Mouse (Mus musculus) testis, adult 2 months (tissue): ENCODE measurements around the gene Ablim1. TPM values are rescaled to one million over a fixed set of nuclear protein-coding genes. Genes with fewer than 3 reads are reported as not detected.
A peak's percentile ranks its signal among the peaks of the same experiment; 100 is the strongest.

Source experiments
- H3K27ac ChIP-seq: fragments of 200-500 bp; 2 replicates; pipeline ENCODE4 v1.5.1; 2012; ENCODE audit warnings: low read depth, low read length; ENCODE audit not compliant: control insufficient read depth, insufficient read depth
- H3K27me3 ChIP-seq: fragments of 200-500 bp; 2 replicates; pipeline ENCODE4 v1.6.1; 2012; ENCODE audit warnings: mild to moderate bottlenecking, low read length, moderate library complexity; ENCODE audit not compliant: control insufficient read depth, insufficient read depth
- H3K36me3 ChIP-seq: fragments of 200-500 bp; 2 replicates; pipeline ENCODE4 v1.6.1; 2012; ENCODE audit warnings: mild to moderate bottlenecking, low read length; ENCODE audit not compliant: control insufficient read depth, insufficient read depth
- H3K4me1 ChIP-seq: fragments of 200-500 bp; 2 replicates; pipeline ENCODE4 v1.6.1; 2012; ENCODE audit warnings: low read length; ENCODE audit not compliant: control insufficient read depth, insufficient read depth
- H3K4me3 ChIP-seq: fragments of 200-500 bp; 2 replicates; pipeline ENCODE4 v1.5.1; 2012; ENCODE audit warnings: low read depth, mild to moderate bottlenecking, low read length, moderate library complexity, mixed read lengths; ENCODE audit not compliant: control insufficient read depth
- CTCF ChIP-seq: fragments of 200-500 bp; IDR thresholded peaks from 2 replicates; pipeline ENCODE4 v1.5.1; 2012; ENCODE audit warnings: low read depth, mild to moderate bottlenecking, inconsistent platforms, low read length, moderate library complexity; ENCODE audit not compliant: control insufficient read depth, insufficient read depth, insufficient replicate concordance
- POLR2A ChIP-seq: fragments of 200-500 bp; IDR thresholded peaks from 2 replicates; pipeline ENCODE4 v1.6.1; 2012; ENCODE audit warnings: low read depth, mild to moderate bottlenecking, inconsistent platforms, low read length, moderate library complexity; ENCODE audit not compliant: control insufficient read depth
- polyA plus RNA-seq: library from polyadenylated mRNA; depleted of rRNA; stranded (reverse); fragments of >200 nt; gene quantifications from 2 replicates; pipeline ENCODE4 v1.2.3, GENCODE M21; 2012

The Ablim1 gene
- polyA plus RNA-seq, 1 experiment, result 3.0 TPM

DNA sequence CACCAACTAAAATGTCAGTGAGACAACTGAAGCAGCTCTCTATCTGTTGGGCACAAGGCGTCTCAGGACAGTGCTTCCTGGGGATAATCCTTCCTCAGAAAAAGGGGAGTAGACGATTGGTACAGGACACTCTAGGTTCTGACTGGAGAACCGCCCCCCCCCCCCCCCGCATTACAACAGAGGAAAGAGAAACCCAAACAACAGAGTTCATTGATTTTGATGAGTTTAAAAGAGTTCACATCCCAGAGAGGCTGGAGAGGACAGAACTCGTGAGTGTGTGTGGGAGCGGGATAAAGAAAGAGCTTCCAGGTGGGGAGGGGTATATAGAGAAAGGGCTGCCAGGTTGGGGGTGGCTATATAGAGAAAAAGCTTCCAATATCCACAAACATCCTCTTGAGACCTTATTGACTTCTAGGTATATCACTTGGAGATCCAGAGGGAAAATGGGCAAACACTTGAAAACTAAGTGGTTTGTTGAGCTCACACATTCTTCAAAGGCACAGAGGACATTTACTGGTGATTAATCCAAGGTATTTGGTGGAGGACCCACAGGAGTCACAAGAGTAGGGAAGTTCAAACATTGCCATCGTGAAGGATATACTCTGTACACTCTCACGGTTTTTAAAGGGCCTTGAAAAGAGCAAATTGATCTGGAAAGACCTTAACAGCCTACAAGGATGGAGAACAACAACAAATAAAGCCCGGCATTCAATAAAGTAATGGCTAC is 6.1 kb upstream of the Ablim1 start:
- Histone ChIP-seq H3K27ac (no peak overlapping the region), H3K36me3 (no peaks in the 10 kb centered on the region), H3K4me1 (peaks cover 2% of the 10 kb centered on the region), H3K4me3 (no peak overlapping the region), H3K27me3 (no peaks in the 10 kb centered on the region)
- no peak for TF ChIP-seq POLR2A
- no peak for TF ChIP-seq CTCF

DNA sequence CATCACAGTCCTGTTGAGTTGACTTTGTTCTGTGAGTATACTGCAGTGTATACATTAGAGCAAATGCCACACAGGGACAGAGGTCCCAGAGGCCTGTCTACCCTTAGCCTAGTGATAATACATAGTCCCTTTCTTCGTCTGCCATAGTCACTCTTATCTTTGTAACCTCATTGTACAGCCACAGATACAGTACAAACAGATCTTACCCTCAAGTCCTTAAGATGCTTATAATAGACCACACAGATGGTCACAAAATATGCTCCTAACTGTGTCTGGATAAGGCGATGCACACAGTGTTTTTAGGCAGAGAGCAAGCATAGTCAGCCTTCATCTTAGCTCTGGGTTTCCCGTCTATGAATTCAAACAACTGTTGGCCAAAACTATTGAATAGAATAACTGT is 1.9 kb upstream of the Ablim1 start:
- Histone ChIP-seq H3K36me3 (no peaks in the 10 kb centered on the region), H3K27ac (no peak overlapping the region), H3K4me1 (peaks cover 2% of the 10 kb centered on the region; the same call in 1 of the 2 replicates), H3K4me3 (no peak overlapping the region), H3K27me3 (no peaks in the 10 kb centered on the region)
- TF ChIP-seq CTCF, result no peak
- no peak for TF ChIP-seq POLR2A

DNA sequence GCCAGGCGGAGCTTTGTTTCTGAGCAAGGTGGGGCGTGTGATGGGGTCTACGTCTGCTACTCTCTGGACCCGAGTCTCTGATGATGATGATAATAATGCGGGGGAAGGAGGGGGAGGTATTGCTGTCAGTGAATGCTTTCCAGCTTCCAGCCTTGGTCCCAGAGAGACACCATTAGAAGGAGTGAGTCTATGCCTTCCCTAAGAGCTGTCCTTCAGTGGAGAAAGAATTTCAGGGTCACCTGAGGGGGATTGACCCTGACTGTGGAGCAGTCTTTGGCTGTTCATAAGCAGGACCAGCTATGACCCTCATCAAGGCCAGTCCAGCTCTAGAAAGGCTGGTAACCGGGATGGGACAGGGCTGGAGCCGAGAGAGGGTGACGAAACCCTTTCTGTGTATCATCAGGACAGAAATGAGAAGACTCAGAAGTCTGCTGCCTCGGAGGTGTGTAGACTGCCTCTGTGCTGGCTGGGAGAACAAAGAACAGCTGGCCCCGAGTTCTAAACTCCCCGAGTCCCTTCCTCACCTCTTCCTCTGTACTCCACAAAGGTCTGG is 370 bp upstream of the Ablim1 start:
- Histone ChIP-seq H3K27ac (no peak overlapping the region), H3K4me3 (peak overlapping the region; percentile 60; the same call in 1 of the 2 replicates), H3K36me3 (no peaks in the 10 kb centered on the region), H3K27me3 (no peaks in the 10 kb centered on the region), H3K4me1 (peaks cover 2% of the 10 kb centered on the region; the same call in 1 of the 2 replicates)
- TF ChIP-seq POLR2A (no peak), CTCF (no peak)

DNA sequence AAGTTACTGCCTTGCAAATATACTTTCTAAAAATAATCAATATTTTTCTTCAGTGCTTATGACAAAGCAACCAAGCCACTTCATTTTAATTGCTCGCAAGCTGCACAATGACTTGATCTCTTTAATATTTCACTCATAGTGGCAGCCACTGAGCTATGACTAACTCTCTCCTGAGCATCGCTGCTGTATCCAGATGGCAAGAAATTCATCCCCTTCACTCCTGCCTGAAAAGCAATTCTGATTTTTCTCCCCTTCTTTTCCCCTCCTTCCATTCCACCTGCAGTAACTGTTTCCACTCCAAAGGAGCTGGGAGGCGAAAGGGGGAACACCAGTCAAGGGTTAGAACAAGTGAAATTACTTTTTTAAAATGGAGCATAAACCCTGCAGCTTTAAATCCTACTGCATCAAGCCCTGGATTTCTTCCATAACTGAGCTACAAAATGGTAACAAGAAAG is 801 bp downstream of the Ablim1 start:
- no peaks in the 10 kb centered on the region for H3K36me3 ChIP-seq
- no peak overlapping the region; the same call in 1 of the 2 replicates for H3K4me3 ChIP-seq
- no peaks in the 10 kb centered on the region for H3K27me3 ChIP-seq
- no peak for TF ChIP-seq POLR2A
- no peak for TF ChIP-seq CTCF
- peaks cover 2% of the 10 kb centered on the region; the same call in 1 of the 2 replicates for H3K4me1 ChIP-seq
- peak overlapping the region; percentile 25 for H3K27ac ChIP-seq

DNA sequence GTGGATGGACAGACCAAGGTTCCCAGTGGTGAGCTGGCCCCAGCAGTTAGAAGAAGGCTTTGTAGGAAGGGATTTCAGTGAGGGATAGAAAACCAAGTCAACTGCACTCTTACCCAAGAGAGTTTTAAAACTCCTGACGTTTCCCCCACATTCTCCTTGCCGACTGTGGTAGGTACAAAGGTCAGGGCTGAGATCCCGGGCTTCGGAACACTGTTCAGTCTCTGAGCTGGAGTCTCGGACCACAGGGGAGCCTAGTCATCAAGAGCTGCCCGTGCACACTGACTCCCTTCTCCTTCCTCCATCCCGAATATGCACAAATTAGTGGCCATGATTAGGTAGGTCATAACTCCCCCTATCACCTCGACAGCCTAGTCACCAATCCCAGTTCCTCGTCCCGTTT is 1.5 kb downstream of the Ablim1 start:
- peaks cover 2% of the 10 kb centered on the region; the same call in 1 of the 2 replicates for H3K4me1 ChIP-seq
- H3K36me3 ChIP-seq, result no peaks in the 10 kb centered on the region
- H3K27me3 ChIP-seq, result no peaks in the 10 kb centered on the region
- no peak for TF ChIP-seq POLR2A
- TF ChIP-seq CTCF, result no peak
- peak overlapping the region; percentile 63 for H3K27ac ChIP-seq
- no peak overlapping the region for H3K4me3 ChIP-seq

DNA sequence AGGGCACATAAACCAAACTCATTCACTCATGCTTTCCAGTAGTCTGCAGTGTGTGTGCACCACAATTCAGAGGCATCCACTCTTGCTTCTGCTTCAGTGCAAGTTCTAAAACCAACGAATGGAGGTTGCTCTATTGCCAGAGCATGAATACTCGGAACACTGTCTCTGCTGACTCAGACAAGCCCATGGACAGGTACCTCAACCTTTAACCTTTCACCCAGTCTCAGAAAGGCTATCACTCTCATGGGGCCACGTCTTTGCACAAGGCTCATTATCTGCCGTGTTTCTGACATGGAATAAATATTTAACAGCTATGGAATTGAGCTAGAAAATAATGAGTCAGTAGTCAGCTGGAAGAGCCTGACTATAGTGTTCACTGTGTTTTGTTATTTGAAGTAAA is 4.7 kb downstream of the Ablim1 start:
- no peaks in the 10 kb centered on the region for H3K36me3 ChIP-seq
- no peak overlapping the region for H3K4me3 ChIP-seq
- peak overlapping the region; percentile 39; the same call in 1 of the 2 replicates for H3K27ac ChIP-seq
- TF ChIP-seq CTCF (no peak), POLR2A (no peak)
- no peaks in the 10 kb centered on the region for H3K27me3 ChIP-seq
- H3K4me1 ChIP-seq, result no peaks in the 10 kb centered on the region; the same call in 1 of the 2 replicates

DNA sequence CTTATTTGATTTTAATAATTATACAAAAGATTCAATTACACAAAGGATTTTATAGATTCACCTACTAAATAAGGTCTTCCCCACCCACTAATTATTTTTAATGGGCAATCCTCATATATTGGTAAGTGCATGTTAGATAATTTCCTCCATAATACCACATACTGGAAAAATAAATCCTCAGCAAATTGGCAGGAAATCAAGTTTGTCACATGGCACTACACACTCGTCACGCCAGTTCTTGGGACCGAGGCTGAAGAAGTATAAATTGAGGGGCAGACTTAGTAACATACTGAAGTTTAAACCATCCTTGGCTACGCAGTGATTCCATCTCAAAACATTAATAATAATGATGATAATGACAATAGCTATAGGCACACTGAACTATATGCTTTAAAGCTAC is 8.1 kb downstream of the Ablim1 start:
- H3K36me3 ChIP-seq, result no peaks in the 10 kb centered on the region
- H3K4me3 ChIP-seq, result no peak overlapping the region
- TF ChIP-seq POLR2A, result no peak
- TF ChIP-seq CTCF, result no peak
- no peaks in the 10 kb centered on the region for H3K27me3 ChIP-seq
- no peaks in the 10 kb centered on the region for H3K4me1 ChIP-seq
- H3K27ac ChIP-seq, result no peak overlapping the region

DNA sequence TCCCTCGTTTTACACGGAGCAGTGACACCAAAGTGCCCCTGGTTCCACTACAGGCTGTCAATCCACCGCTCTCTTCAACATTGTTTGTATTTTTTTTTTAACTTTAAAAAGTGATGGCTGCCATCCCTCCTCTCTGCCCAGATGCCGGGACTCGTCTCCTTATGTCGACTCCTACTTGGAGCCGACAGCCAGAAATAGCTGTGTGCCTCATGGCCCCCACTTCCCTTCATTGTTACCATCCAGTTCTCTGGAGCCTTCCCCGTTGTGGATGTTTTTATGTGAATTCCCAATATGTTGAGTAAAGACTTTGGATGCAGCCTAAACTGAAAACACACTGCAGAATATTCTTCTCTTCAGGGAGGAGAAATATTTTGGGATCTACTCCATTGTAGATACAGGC is 8.7 kb downstream of the Ablim1 start:
- TF ChIP-seq POLR2A (no peak), CTCF (no peak)
- Histone ChIP-seq H3K4me3 (no peak overlapping the region), H3K27ac (no peak overlapping the region; the same call in 1 of the 2 replicates), H3K27me3 (no peaks in the 10 kb centered on the region), H3K36me3 (no peaks in the 10 kb centered on the region), H3K4me1 (no peaks in the 10 kb centered on the region)
